Mouse (Mus musculus) thymus, adult 18-20 months (tissue): ENCODE measurements around the gene Gm3755.
"Not testable (repeated sequence)": the region's sequence is repeated elsewhere in the genome, so short reads cannot be mapped to it uniquely, and the experiment has no call there.

Experiments used
- DNase-seq, 2 experiments: peaks; one replicate each; pipeline ENCODE4 v3.0.0; 2022; ENCODE audit warnings: mixed read lengths in 2 of 2

Gm3755 gene

DNA sequence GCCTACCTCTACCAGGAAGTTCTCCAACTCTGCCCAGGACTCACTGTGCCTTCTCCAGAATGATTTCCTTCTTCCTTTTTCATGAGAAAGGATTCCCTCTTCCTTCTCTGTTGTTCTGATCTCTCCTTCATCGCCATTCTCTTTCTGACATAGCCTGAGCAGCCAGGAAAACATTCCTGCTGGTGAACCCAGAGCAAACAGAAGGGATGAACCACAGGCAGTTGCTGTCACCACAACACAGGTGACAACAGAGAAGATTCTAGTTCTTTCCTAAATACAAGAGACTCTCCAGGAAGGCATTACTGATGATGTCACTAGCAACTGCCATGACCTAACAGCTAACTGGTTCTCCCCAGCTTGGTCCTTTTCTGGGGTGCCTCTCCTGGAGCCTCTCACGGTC, at the start of gene Gm3755:
Gm3755 (minus strand) TSS at position 101 of the 400 bp plus-strand sequence.
- not testable (repeated sequence) for DNase-seq

DNA sequence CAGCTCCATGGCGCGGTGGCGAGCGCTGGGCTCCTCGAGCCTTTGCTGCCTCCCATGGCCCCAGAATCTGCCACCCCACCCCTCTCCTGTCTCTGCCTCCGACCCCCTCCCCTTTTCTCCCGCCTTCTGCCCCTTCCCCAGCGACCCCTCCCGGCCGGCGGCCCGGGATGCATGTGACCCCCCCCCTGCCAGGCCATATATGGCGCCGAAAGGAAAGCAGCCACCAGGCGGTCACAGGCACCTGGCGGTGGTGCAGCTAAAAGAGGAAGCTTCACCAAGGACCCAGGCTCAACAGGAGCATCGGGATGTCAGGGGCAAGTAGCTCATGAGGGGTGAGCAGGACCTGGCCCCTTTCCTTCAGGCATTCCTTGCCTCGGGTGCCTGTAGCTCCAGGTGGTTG, 38.0 kb upstream of the Gm3755 start:
- DNase-seq: not testable (repeated sequence)

DNA sequence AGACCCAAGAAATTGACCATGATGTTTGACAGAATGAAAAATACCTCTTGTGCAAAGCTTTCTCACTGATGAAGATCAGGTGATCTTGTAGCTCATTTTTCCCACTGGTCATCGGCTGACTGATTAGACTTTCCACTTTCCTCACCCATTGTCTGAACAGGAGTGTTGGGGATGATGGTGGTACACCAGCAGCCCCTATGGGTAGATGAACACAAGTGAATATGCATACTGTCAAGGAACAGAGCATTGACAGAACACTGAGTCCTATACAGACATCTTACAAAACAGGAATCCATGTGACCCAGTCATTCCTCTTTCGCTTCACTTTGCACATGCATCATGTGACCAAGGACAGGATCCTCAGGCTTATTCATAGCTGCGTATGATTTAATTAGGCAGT, 32.9 kb upstream of the Gm3755 start, which contains the start of gene Gm3752:
Gm3752 (minus strand) TSS at position 101 of the 400 bp plus-strand sequence.
- not testable (repeated sequence) for DNase-seq

DNA sequence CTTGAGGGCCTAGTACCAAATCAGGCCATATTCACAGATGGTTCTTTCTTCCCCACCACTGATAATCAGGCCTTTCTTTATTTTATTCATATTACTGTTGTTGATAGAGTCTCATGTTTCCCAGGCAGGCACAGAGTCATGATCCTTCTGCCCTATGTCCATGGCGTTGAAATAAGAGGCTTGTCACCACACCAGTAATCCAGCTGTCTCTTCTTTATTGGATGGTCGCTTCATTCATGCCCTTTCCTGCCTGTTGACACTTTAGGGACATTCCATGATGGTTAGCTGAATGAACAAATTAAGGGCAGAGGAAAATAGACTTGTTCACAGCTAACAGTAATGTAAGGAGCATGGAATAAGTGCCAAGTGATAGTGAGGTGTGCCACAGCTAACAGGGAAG, 28.2 kb downstream of the Gm3755 start:
- not testable (repeated sequence) for DNase-seq
